ENCODE assay signal across 30 mouse cellular contexts in genomic region chr12:32531216-32531615, GRCm38 (mm10).
"Had no signal": no experiment of that assay in that cellular context is flagged by ENCODE, and none has a peak within 500 bp of the region (broad histone marks: within the 10 kb centered on the region; RNA-seq: fewer than 3 reads in every experiment).

No protein-coding gene starts in this region.

- H3K27ac ChIP-seq: heart, adult 2 months; heart, embryonic 10.5 days; heart, embryonic 13.5 days; heart, embryonic 15.5 days; hindbrain, embryonic 10.5 days; hindbrain, embryonic 12.5 days; hindbrain, embryonic 13.5 days; hindbrain, embryonic 14.5 days; hindbrain, embryonic 15.5 days; hindbrain, postnatal 0 days; intestine, embryonic 15.5 days; kidney, embryonic 15.5 days; kidney, postnatal 0 days; left cerebral cortex, adult 2 months had no signal

- H3K4me3 ChIP-seq: heart, adult 2 months; heart, embryonic 10.5 days; heart, embryonic 12.5 days; heart, embryonic 13.5 days; heart, embryonic 15.5 days; hindbrain, embryonic 10.5 days; hindbrain, embryonic 12.5 days; hindbrain, embryonic 13.5 days; hindbrain, embryonic 15.5 days; intestine, embryonic 15.5 days; kidney, embryonic 15.5 days; left cerebral cortex, adult 2 months had no signal

- DNase-seq: heart, adult 2 months; heart, postnatal 10 days; heart, postnatal 14 days; heart, postnatal 36 days; heart, postnatal 4 days; kidney, adult 11 months; kidney, adult 18-20 months; kidney, adult 2 months; kidney, adult 8-10 months; kidney, adult 9 months; kidney, postnatal 10 days; kidney, postnatal 14 days; kidney, postnatal 25 days; kidney, postnatal 36 days; kidney, postnatal 4 days; layer of hippocampus, postnatal 36 days had no signal
